In genomic region chr10:3507484-3508221, GRCm38 (mm10) we compare ENCODE assay signal across 7 mouse cellular contexts. TPM values are rescaled to one million over a fixed set of nuclear protein-coding genes. Genes with fewer than 3 reads are reported as not detected.
A peak's percentile ranks its signal among the peaks of the same experiment; 100 is the strongest.
DNase-seq lines count a peak whose midpoint lies in the region; ATAC-seq lines count a peak whose summit lies in the region.

No protein-coding gene starts in this region.

- DNase-seq in adipocyte (ENCODE audit: low spot score) = peak; percentile 42
- peak; percentile 91 for DNase-seq in adrenal gland, postnatal 36 days
- peak; percentile 37 for DNase-seq in heart, adult 8-10 months (ENCODE audit: low spot score)
- peak; percentile 9 to 35 for DNase-seq in kidney, adult 8-10 months
- DNase-seq in left cerebral cortex, postnatal 4 days = peak; percentile 92
- no peak for DNase-seq in embryo, embryonic 10.5 days (ENCODE audit: low spot score)

- peak overlapping the region; percentile 52; the same call in 1 of the 2 replicates for H3K27ac ChIP-seq in neural tube, embryonic 15.5 days (replicated peaks)

- H3K4me3 ChIP-seq in neural tube, embryonic 15.5 days (replicated peaks) = no peak overlapping the region

- H3K4me1 ChIP-seq in neural tube, embryonic 15.5 days = peaks cover 11% of the 10 kb centered on the region

- intact Hi-C loops in left cerebral cortex, postnatal 4 days (cut with DNase I) = no loop called here

- H3K9ac ChIP-seq in neural tube, embryonic 15.5 days (replicated peaks) = no peak overlapping the region

- no peak overlapping the region for H3K4me2 ChIP-seq in neural tube, embryonic 15.5 days

- ATAC-seq in neural tube, embryonic 15.5 days (ENCODE audit: low FRiP score) = peak; percentile 59

- 44% methylated on average over 8 of the region's 8 CpGs for WGBS in neural tube, embryonic 15.5 days

- H3K9me3 ChIP-seq in neural tube, embryonic 15.5 days (replicated peaks) = no peaks in the 10 kb centered on the region

- H3K27me3 ChIP-seq in neural tube, embryonic 15.5 days (replicated peaks) = no peaks in the 10 kb centered on the region

- no peaks in the 10 kb centered on the region for H3K36me3 ChIP-seq in neural tube, embryonic 15.5 days

RNA-seq across cellular contexts. Expression of gene Iyd, which starts 32.4 kb away (rescaled TPM):
- not detected for total RNA-seq in adrenal gland, postnatal 36 days (2021)
- not detected for total RNA-seq in heart, adult 8-10 months (2022)
- 1 to 10 TPM in 1 of 2 experiments, under 1 TPM in 1; 0.91 to 1.2 TPM for total RNA-seq in left cerebral cortex, postnatal 4 days (2021)
- polyA plus RNA-seq in neural tube, embryonic 15.5 days (2015; fragmentation: Nextera tagmentation; extraction: Ambion mirVana) = 0.37 and 0.45 TPM in 2 replicates
